Mouse (Mus musculus) erythroid progenitor cell, adult 5-6 weeks (primary cell): ENCODE data around the gene Chic1. TPM values are rescaled to one million over a fixed set of nuclear protein-coding genes. Genes with fewer than 3 reads are reported as not detected.

Source experiments
- ATAC-seq: replicated peaks from 2 replicates; pipeline ENCODE4 v1.8.0; 2016; ENCODE audit warnings: moderate number of reproducible peaks, mild to moderate bottlenecking, moderate TSS enrichment, inconsistent platforms; ENCODE audit not compliant: poor library complexity, low FRiP score, severe bottlenecking
- total RNA-seq, 2 experiments: library from RNA; stranded (forward) in 1 of 2; stranded (reverse) in 1 of 2; fragments of 150-400 nt in 1 of 2; fragments of 186-747, 209-891 nt in 1 of 2; gene quantifications; 2 replicates each; pipeline versions ENCODE4 v1.2.3 to v1.2.4; 2015 to 2017; ENCODE audit warnings: low replicate concordance in 2 of 2

The Chic1 gene
- total RNA-seq, 2 experiments from 2014 or later = not detected

DNA sequence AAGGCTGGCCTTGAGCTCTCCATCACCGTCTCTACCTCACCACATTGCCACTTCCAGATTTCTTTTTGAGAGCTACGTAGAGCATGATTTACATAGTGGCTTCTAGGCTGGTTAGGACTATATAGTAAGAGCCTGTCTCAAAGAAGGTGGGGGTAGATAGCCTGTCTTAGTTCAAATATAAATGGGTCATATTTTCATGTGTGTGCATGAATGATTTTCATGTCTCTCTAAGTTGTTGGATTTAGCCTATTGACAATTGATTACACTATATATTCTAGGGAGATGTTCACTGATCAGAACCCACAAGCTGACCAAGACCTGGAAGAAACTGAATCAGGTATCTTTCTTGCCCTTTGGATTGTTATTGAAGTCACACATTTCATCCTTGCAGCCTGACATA lies 65.4 kb downstream of the Chic1 start, which contains the start of gene Gm26992:
TSS of gene Gm26992 (plus strand) at position 301 of the 400 bp plus-strand sequence.
- no peak for ATAC-seq

DNA sequence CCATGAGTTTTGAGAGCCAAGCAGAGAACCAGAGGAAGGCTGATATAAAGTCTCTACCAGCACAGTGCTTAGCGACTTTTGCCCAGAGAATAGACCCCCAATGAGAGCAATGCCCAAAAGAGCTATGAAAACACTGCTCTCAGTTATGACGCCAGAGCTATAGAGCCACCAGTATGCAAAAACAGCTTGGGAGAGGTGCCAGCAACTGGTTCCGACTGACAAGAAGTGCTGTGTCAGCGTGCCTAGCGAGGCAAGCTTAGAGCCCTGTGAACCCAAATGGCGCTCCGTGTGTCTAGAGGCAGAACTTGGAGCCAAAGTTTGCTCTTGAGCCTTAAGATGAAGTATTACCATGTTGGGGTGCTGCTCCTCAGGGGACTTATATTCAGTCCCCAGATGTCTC lies 71.4 kb downstream of the Chic1 start:
- ATAC-seq = no peak

DNA sequence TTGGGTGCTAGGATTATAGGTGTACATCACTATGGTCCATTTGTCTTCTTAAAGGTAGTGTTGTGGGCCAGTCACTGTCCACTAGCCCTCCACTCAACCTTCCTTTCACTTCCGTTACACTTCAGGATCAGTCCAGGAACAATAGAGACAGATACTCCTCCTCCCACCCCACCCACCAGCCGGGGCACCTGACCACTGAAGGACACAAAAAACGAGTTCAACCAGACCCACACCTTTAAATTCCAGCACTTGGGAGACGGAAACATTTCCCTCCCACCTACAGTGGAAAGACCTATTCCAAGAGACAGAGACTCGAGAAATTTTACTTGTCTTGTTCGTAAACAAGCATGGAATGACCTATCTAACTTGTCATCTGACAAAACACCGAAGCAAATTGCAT lies 76.0 kb downstream of the Chic1 start:
- no peak for ATAC-seq

DNA sequence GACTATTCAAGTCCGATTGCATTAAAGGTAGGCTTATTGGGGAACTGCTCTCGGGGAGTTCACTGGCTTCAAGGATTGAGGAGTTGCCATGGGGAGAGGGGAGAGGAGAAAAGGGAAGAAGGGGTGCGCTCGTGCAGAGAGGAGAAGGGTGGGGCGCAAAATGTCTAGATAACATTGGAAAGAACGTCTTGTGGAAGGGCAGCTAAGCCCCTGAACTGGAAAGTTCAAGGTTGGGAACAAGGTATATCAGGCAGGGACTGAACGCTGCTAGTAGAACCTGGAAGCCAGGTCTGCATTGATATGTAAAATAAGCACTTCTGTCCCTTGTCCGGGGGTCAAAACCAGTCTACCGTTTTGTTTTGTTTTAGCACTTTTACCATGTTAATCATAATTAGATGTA lies 81.7 kb downstream of the Chic1 start:
- no peak for ATAC-seq

DNA sequence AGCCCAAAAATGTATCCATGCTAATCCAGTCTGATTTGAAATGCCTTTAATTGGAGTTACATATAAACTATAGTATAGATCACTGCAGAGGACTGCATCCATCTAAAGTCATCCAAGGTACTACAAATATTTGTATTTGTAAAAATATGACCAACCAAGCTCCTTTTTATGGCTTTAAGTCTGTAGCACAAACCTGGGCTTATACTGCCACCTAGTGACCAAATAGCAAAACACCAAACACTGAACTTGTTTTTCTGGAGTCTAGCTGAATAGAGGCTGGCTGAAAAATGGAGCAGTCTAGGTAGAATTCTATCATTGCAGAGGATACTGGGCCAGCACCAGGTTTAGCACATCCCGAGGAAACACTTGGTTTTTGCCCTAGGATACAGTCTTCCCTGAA lies 84.5 kb downstream of the Chic1 start:
- no peak for ATAC-seq

DNA sequence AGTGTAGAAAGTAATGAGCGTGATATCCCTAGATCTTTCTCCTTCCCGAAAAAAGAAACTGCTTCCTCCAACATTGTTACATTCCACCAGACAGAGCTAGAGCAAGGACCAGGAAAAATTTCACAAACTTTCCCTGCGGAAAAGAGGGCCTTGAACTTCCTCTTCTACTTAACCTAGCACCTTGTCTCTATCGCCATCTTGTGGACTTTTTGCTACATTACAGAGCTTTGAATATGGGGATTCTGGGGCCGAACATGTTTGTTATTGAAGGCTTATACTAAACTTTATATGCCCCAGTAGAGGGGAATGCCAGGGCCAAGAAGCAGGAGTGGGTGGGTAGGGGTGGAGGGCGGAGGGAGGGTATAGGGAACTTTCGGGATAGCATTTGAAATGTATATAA lies 87.5 kb downstream of the Chic1 start:
- no peak for ATAC-seq

Other genes with a start within 250 kb of the Chic1 start
- not detected in 2 replicates for gene Nap1l2, start 169.8 kb upstream of the Chic1 start, total RNA-seq (2015; ENCODE audit: low replicate concordance)
- not detected in 2 replicates for gene Nap1l2, start 169.8 kb upstream of the Chic1 start, total RNA-seq (2017; ENCODE audit: low replicate concordance)
- gene Cdx4, start 35.1 kb upstream of the Chic1 start, total RNA-seq (2015; ENCODE audit: low replicate concordance) = not detected in 2 replicates
- gene Cdx4, start 35.1 kb upstream of the Chic1 start, total RNA-seq (2017; ENCODE audit: low replicate concordance) = not detected in 2 replicates
- not detected in 2 replicates for gene Tsx, start 58.0 kb downstream of the Chic1 start, total RNA-seq (2015; ENCODE audit: low replicate concordance)
- gene Tsx, start 58.0 kb downstream of the Chic1 start, total RNA-seq (2017; ENCODE audit: low replicate concordance) = not detected in 2 replicates
- not detected in 2 replicates for gene Gm26992, start 65.5 kb downstream of the Chic1 start, total RNA-seq (2015; ENCODE audit: low replicate concordance)
- gene Gm26992, start 65.5 kb downstream of the Chic1 start, total RNA-seq (2017; ENCODE audit: low replicate concordance) = not detected in 2 replicates